Mouse (Mus musculus): ENCODE data around the gene Cracr2a. TPM values are rescaled to one million over a fixed set of nuclear protein-coding genes. Genes with fewer than 3 reads are reported as not detected.
A peak's percentile ranks its signal among the peaks of the same experiment; 100 is the strongest.

Cracr2a gene
- polyA plus RNA-seq, 2 experiments, result 0.35 to 0.51 TPM

DNA sequence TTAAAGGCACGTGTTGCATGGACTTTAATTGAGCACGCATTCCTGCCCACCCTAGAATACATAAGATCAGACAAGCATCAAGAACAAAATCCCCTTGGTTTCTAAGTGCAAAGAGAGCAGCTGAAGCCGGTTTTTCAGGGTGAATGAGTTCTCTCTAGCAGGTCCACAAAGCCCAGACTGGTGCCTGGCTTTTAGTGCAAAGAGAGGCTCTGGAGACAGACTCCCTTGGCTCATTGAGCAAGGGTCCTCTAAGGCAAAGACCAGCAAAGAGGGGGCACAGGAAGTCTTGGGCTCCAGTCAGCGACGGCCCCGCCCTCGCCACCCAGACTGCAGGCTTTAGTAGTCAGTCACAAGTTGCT lies 287 bp upstream of the Cracr2a start:
- no peak overlapping the region for H3K27ac ChIP-seq
- peak overlapping the region; percentile 59 to 72; a peak in 3 of 4 replicates for H3K4me3 ChIP-seq (ENCODE audit: insufficient read depth in 1 of 2, low read depth in 2 of 2, low read length in 2 of 2)
- H3K27me3 ChIP-seq (ENCODE audit: control insufficient read depth, insufficient read depth, low read length), result no peaks in the 10 kb centered on the region
- peak overlapping the region; percentile 44; the same call in 1 of the 2 replicates for H3K9ac ChIP-seq (replicated peaks)
- TF ChIP-seq EP300 (IDR thresholded peaks at IDR 0.05; ENCODE audit: low read depth) (no peak), CTCF (IDR thresholded peaks at IDR 0.05; ENCODE audit: low read depth) (no peak)
- H3K4me1 ChIP-seq (replicated peaks; ENCODE audit: control insufficient read depth in 2 of 2, insufficient read depth in 2 of 2, low read length in 1 of 2), result peaks cover 0 to 7% of the 10 kb centered on the region in 2 experiments; a peak in 2 of 4 replicates
- H3K4me2 ChIP-seq (ENCODE audit: low read depth), result peak overlapping the region; percentile 83
- DNase-seq (ENCODE audit: low read depth in 3 of 3, low spot score in 3 of 3), result no peak
- WGBS (ENCODE audit: insufficient replicate concordance), result 11% methylated on average over 7 of the region's 7 CpGs
- no peak for ATAC-seq (ENCODE audit: insufficient read depth)
- H3K9me3 ChIP-seq (ENCODE audit: control insufficient read depth, low read length), result no peaks in the 10 kb centered on the region
- no peaks in the 10 kb centered on the region for H3K36me3 ChIP-seq (replicated peaks; ENCODE audit: control insufficient read depth, insufficient read depth, low read depth)

DNA sequence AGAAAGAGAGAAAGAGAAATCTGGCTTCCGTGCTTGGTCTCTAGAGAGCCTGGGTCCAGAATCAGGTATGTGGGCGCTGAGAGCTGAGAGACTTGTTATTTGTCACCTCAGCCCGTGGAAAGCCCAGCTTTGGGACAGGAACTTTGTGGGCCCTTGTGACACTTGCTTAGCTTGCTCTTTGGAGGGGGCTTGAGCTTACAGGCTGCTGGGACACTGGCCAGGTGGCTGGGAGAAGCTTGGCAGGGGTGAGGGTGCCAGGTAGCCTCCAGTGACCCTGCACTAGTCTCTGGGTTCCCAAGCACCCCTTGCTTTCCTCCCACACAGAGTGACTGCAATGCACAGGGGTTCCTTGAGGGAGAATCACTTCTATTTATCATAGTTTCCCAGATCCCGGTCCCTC lies 2.4 kb downstream of the Cracr2a start:
- Histone ChIP-seq H3K4me2 (ENCODE audit: low read depth) (no peak overlapping the region), H3K9ac (replicated peaks) (no peak overlapping the region), H3K36me3 (replicated peaks; ENCODE audit: control insufficient read depth, insufficient read depth, low read depth) (no peaks in the 10 kb centered on the region), H3K27ac (no peak overlapping the region), H3K9me3 (ENCODE audit: control insufficient read depth, low read length) (no peaks in the 10 kb centered on the region), H3K4me3 (ENCODE audit: insufficient read depth in 1 of 2, low read depth in 2 of 2, low read length in 2 of 2) (no peak overlapping the region), H3K27me3 (ENCODE audit: control insufficient read depth, insufficient read depth, low read length) (no peaks in the 10 kb centered on the region), H3K4me1 (replicated peaks; ENCODE audit: control insufficient read depth in 2 of 2, insufficient read depth in 2 of 2, low read length in 1 of 2) (peaks cover 0 to 7% of the 10 kb centered on the region in 2 experiments; a peak in 2 of 4 replicates)
- WGBS (ENCODE audit: insufficient replicate concordance), result 64% methylated on average over 4 of the region's 4 CpGs
- DNase-seq (ENCODE audit: low read depth in 3 of 3, low spot score in 3 of 3) (no peak), ATAC-seq (ENCODE audit: insufficient read depth) (no peak)
- TF ChIP-seq CTCF (IDR thresholded peaks at IDR 0.05; ENCODE audit: low read depth), result no peak
- TF ChIP-seq EP300 (IDR thresholded peaks at IDR 0.05; ENCODE audit: low read depth), result no peak

DNA sequence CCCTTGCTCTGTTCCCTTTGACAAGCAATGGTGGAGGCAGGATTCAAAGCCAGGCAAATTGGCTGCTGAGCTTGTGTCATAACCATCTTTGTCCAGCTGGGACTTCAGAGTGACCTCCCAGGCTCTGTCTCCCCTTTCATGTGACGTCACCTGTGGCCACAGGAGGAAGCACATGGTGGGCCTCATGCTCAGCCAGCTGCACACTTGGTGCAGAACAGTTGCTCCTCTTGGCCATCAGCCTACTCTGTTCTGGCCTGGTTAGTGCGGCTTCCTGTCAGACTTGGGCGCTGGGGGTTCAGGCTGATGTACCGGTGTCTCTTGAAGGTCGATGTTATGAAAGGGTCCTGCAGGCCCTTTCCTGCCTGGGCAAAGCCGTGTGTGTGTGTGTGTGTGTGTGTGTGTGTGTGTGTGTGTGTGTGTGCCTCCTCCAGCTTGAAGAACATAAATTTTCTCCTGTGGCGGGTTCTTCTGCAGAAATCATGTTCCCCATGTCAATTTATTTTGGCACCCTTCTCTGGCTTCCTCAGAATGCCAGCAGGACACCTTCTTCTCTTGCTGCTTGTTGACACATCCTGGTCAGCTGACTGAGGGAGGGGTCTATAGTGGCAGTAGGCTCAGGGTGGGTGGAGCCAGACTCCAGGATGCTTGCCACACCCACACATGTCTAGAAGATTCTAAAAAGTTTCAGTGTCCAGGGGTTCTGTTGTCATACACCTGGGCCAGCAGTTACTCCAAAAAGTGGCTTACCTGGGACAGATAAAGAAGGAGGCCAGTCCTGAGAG lies 5.0 kb downstream of the Cracr2a start:
- TF ChIP-seq CTCF (IDR thresholded peaks at IDR 0.05; ENCODE audit: low read depth) (no peak), EP300 (IDR thresholded peaks at IDR 0.05; ENCODE audit: low read depth) (no peak)
- Histone ChIP-seq H3K4me3 (ENCODE audit: insufficient read depth in 1 of 2, low read depth in 2 of 2, low read length in 2 of 2) (no peak overlapping the region), H3K9me3 (ENCODE audit: control insufficient read depth, low read length) (no peaks in the 10 kb centered on the region), H3K4me1 (replicated peaks; ENCODE audit: control insufficient read depth in 2 of 2, insufficient read depth in 2 of 2, low read length in 1 of 2) (peaks cover 0 to 7% of the 10 kb centered on the region in 2 experiments; a peak in 2 of 4 replicates), H3K9ac (replicated peaks) (no peak overlapping the region), H3K4me2 (ENCODE audit: low read depth) (no peak overlapping the region), H3K27ac (no peak overlapping the region), H3K36me3 (replicated peaks; ENCODE audit: control insufficient read depth, insufficient read depth, low read depth) (no peaks in the 10 kb centered on the region), H3K27me3 (ENCODE audit: control insufficient read depth, insufficient read depth, low read length) (no peaks in the 10 kb centered on the region)
- no peak for ATAC-seq (ENCODE audit: insufficient read depth)
- 46% methylated on average over 7 of the region's 7 CpGs for WGBS (ENCODE audit: insufficient replicate concordance)
- no peak for DNase-seq (ENCODE audit: low read depth in 3 of 3, low spot score in 3 of 3)

DNA sequence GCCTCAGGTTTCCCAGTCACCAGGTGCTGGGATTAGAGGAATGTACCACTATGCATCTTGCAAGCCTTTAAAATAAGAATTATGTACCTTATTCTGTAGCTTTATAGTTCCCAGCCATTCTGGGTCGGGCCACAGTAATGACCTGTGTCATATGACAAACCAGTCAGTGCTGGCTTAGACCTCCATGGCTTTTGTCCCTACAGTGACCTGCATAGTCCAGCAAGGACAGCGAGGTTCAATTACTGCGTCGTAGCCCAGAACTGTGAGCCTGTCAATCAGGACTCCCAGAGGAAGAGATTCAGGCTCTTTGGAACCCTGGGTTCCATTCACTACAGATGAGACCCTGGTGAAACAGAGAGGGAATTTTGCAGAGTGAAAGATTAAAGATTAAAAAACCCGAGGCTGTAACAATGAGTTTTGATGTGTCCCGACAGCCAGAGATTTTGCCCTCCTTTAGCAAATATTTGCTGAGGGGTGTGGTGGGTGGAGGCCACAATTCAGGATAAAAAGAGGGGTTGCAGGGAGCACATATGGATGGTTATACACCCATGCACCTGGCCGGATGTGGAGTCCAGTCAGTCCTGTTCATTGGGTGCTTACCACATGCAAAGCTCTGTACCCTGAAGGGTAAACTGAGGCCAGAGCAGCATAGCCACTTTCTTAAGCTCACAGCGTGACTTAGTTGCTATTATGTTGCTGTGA lies 10.9 kb downstream of the Cracr2a start:
- Histone ChIP-seq H3K4me3 (ENCODE audit: insufficient read depth in 1 of 2, low read depth in 2 of 2, low read length in 2 of 2) (no peak overlapping the region), H3K27ac (no peak overlapping the region)
- 58% methylated on average over 8 of the region's 8 CpGs for WGBS (ENCODE audit: insufficient replicate concordance)

More for the DNA sequence above, 10.9 kb downstream of the Cracr2a start:
- H3K27me3 ChIP-seq (ENCODE audit: control insufficient read depth, insufficient read depth, low read length), result no peaks in the 10 kb centered on the region
- no peaks in the 10 kb centered on the region for H3K9me3 ChIP-seq (ENCODE audit: control insufficient read depth, low read length)
- TF ChIP-seq CTCF (IDR thresholded peaks at IDR 0.05; ENCODE audit: low read depth) (no peak), EP300 (IDR thresholded peaks at IDR 0.05; ENCODE audit: low read depth) (no peak)
- DNase-seq (ENCODE audit: low read depth in 3 of 3, low spot score in 3 of 3) (no peak), ATAC-seq (ENCODE audit: insufficient read depth) (no peak)
- no peak overlapping the region for H3K9ac ChIP-seq (replicated peaks)
- no peak overlapping the region for H3K4me2 ChIP-seq (ENCODE audit: low read depth)
- H3K4me1 ChIP-seq (replicated peaks; ENCODE audit: control insufficient read depth in 2 of 2, insufficient read depth in 2 of 2, low read length in 1 of 2), result peaks cover 0 to 8% of the 10 kb centered on the region in 2 experiments; a peak in 3 of 4 replicates
- H3K36me3 ChIP-seq (replicated peaks; ENCODE audit: control insufficient read depth, insufficient read depth, low read depth), result no peaks in the 10 kb centered on the region

Measured in liver, embryonic 14.5 days (tissue).